Mouse (Mus musculus): ENCODE measurements at regions not wholly inside any gene's neighbourhood (a gene's known extent, or its start where the extent isn't known, plus 50 kb on each side); places are given as distances from the start of the nearest gene placed in this dataset.

GRCm38 (mm10) chr7:135882306-135882705 lies 166.1 kb upstream of the Mki67 start:
- WGBS (ENCODE audit: insufficient replicate concordance), result 52% methylated on average over 4 of the region's 4 CpGs
- Histone ChIP-seq H3K27ac (replicated peaks) (no peak overlapping the region), H3K36me3 (replicated peaks) (no peaks in the 10 kb centered on the region), H3K9me3 (replicated peaks) (no peaks in the 10 kb centered on the region), H3K27me3 (no peaks in the 10 kb centered on the region), H3K4me2 (no peak overlapping the region), H3K9ac (no peak overlapping the region), H3K4me3 (replicated peaks) (no peak overlapping the region), H3K4me1 (replicated peaks) (no peaks in the 10 kb centered on the region)
- no peak for ATAC-seq (ENCODE audit: insufficient read depth)

- Histone ChIP-seq H3K4me1 (replicated peaks) (no peaks in the 10 kb centered on the region), H3K4me2 (no peak overlapping the region), H3K27me3 (no peaks in the 10 kb centered on the region; the same call in 1 of the 2 replicates), H3K36me3 (replicated peaks) (no peaks in the 10 kb centered on the region), H3K9ac (no peak overlapping the region), H3K27ac (replicated peaks) (no peak overlapping the region), H3K4me3 (replicated peaks) (no peak overlapping the region), H3K9me3 (replicated peaks) (no peaks in the 10 kb centered on the region)
- ATAC-seq (ENCODE audit: insufficient read depth), result no peak
- 37% methylated on average over 3 of the region's 3 CpGs for WGBS (ENCODE audit: insufficient replicate concordance)
These were observed 172.4 kb upstream of the Mki67 start for GRCm38 (mm10) chr7:135888598-135888997.

- Histone ChIP-seq H3K9me3 (replicated peaks) (no peaks in the 10 kb centered on the region), H3K36me3 (replicated peaks) (no peaks in the 10 kb centered on the region), H3K4me2 (no peak overlapping the region), H3K27ac (replicated peaks) (no peak overlapping the region), H3K4me1 (replicated peaks) (no peaks in the 10 kb centered on the region), H3K9ac (no peak overlapping the region), H3K27me3 (no peaks in the 10 kb centered on the region; the same call in 1 of the 2 replicates), H3K4me3 (replicated peaks) (no peak overlapping the region)
- no peak for ATAC-seq (ENCODE audit: insufficient read depth)
- WGBS (ENCODE audit: insufficient replicate concordance), result 17% methylated on average over 17 of the region's 17 CpGs
These were observed 173.0 kb upstream of the Mki67 start for GRCm38 (mm10) chr7:135889016-135889726.

GRCm38 (mm10) chr7:135898876-135899275 lies 182.7 kb upstream of the Mki67 start:
- Histone ChIP-seq H3K27me3 (0 out of 2 replicates have a peak, but pooled peaks cover 3% of the 10 kb centered on the region), H3K36me3 (replicated peaks) (no peaks in the 10 kb centered on the region), H3K9me3 (replicated peaks) (no peaks in the 10 kb centered on the region), H3K4me1 (replicated peaks) (no peaks in the 10 kb centered on the region), H3K9ac (no peak overlapping the region), H3K27ac (replicated peaks) (no peak overlapping the region), H3K4me3 (replicated peaks) (no peak overlapping the region), H3K4me2 (no peak overlapping the region)
- ATAC-seq (ENCODE audit: insufficient read depth), result no peak
- WGBS (ENCODE audit: insufficient replicate concordance), result 46% methylated on average over 2 of the region's 2 CpGs

- no peak overlapping the region for H3K4me2 ChIP-seq
- no peaks in the 10 kb centered on the region for H3K4me1 ChIP-seq (replicated peaks)
- no peaks in the 10 kb centered on the region for H3K36me3 ChIP-seq (replicated peaks)
These were observed 183.6 kb upstream of the Mki67 start for GRCm38 (mm10) chr7:135899765-135900164.

GRCm38 (mm10) chr7:135900861-135901321 lies 184.7 kb upstream of the Mki67 start:
- 0 out of 2 replicates have a peak, but pooled peaks cover 3% of the 10 kb centered on the region for H3K27me3 ChIP-seq
- no peaks in the 10 kb centered on the region for H3K4me1 ChIP-seq (replicated peaks)
- WGBS (ENCODE audit: insufficient replicate concordance), result 37% methylated on average over 10 of the region's 10 CpGs
- H3K9me3 ChIP-seq (replicated peaks), result no peaks in the 10 kb centered on the region
- H3K4me3 ChIP-seq (replicated peaks), result no peak overlapping the region
- H3K4me2 ChIP-seq, result no peak overlapping the region
- no peak overlapping the region for H3K9ac ChIP-seq
- no peak for ATAC-seq (ENCODE audit: insufficient read depth)
- H3K36me3 ChIP-seq (replicated peaks), result no peaks in the 10 kb centered on the region
- H3K27ac ChIP-seq (replicated peaks), result no peak overlapping the region

More at GRCm38 (mm10) chr7:135899765-135900164, 183.6 kb upstream of the Mki67 start:
- Histone ChIP-seq H3K9me3 (replicated peaks) (no peaks in the 10 kb centered on the region), H3K4me3 (replicated peaks) (no peak overlapping the region), H3K9ac (no peak overlapping the region), H3K27ac (replicated peaks) (no peak overlapping the region), H3K27me3 (0 out of 2 replicates have a peak, but pooled peaks cover 3% of the 10 kb centered on the region)
- WGBS (ENCODE audit: insufficient replicate concordance), result 53% methylated on average over 5 of the region's 5 CpGs
- ATAC-seq (ENCODE audit: insufficient read depth), result no peak

GRCm38 (mm10) chr7:135902106-135903055 lies 186.2 kb upstream of the Mki67 start:
- WGBS (ENCODE audit: insufficient replicate concordance), result 50% methylated on average over 13 of the region's 13 CpGs
- Histone ChIP-seq H3K9ac (no peak overlapping the region), H3K4me2 (no peak overlapping the region), H3K27ac (replicated peaks) (no peak overlapping the region), H3K36me3 (replicated peaks) (no peaks in the 10 kb centered on the region), H3K9me3 (replicated peaks) (no peaks in the 10 kb centered on the region), H3K4me1 (replicated peaks) (no peaks in the 10 kb centered on the region), H3K4me3 (replicated peaks) (no peak overlapping the region), H3K27me3 (0 out of 2 replicates have a peak, but pooled peaks cover 3% of the 10 kb centered on the region)
- no peak for ATAC-seq (ENCODE audit: insufficient read depth)

GRCm38 (mm10) chr7:135911376-135911775 lies 195.2 kb upstream of the Mki67 start:
- no peaks in the 10 kb centered on the region for H3K9me3 ChIP-seq (replicated peaks)
- no peak for ATAC-seq (ENCODE audit: insufficient read depth)
- no peaks in the 10 kb centered on the region for H3K4me1 ChIP-seq (replicated peaks)
- no peak overlapping the region for H3K9ac ChIP-seq
- no peak overlapping the region for H3K4me2 ChIP-seq
- H3K27me3 ChIP-seq, result no peaks in the 10 kb centered on the region
- H3K27ac ChIP-seq (replicated peaks), result no peak overlapping the region
- H3K36me3 ChIP-seq (replicated peaks), result no peaks in the 10 kb centered on the region
- no peak overlapping the region for H3K4me3 ChIP-seq (replicated peaks)

- Histone ChIP-seq H3K9ac (no peak overlapping the region), H3K4me1 (replicated peaks) (no peaks in the 10 kb centered on the region), H3K27ac (replicated peaks) (no peak overlapping the region), H3K9me3 (replicated peaks) (no peaks in the 10 kb centered on the region), H3K4me3 (replicated peaks) (no peak overlapping the region), H3K36me3 (replicated peaks) (no peaks in the 10 kb centered on the region), H3K4me2 (no peak overlapping the region), H3K27me3 (no peaks in the 10 kb centered on the region)
- whole genome bisulfite sequencing (ENCODE audit: insufficient replicate concordance), result 26% methylated on average over 3 of the region's 3 CpGs
- ATAC-seq (ENCODE audit: insufficient read depth), result no peak
These were observed 197.9 kb upstream of the Mki67 start for GRCm38 (mm10) chr7:135913923-135914634.

- Histone ChIP-seq H3K4me2 (no peak overlapping the region), H3K4me3 (replicated peaks) (no peak overlapping the region), H3K36me3 (replicated peaks) (no peaks in the 10 kb centered on the region), H3K27ac (replicated peaks) (no peak overlapping the region), H3K9ac (no peak overlapping the region), H3K27me3 (no peaks in the 10 kb centered on the region), H3K9me3 (replicated peaks) (no peaks in the 10 kb centered on the region), H3K4me1 (replicated peaks) (no peaks in the 10 kb centered on the region)
- no peak for ATAC-seq (ENCODE audit: insufficient read depth)
- WGBS (ENCODE audit: insufficient replicate concordance), result 71% methylated on average over 7 of the region's 7 CpGs
These were observed 207.7 kb upstream of the Mki67 start for GRCm38 (mm10) chr7:135923876-135924275.

GRCm38 (mm10) chr7:135924641-135925040 lies 208.5 kb upstream of the Mki67 start:
- Histone ChIP-seq H3K9me3 (replicated peaks) (no peaks in the 10 kb centered on the region), H3K36me3 (replicated peaks) (no peaks in the 10 kb centered on the region), H3K4me2 (no peak overlapping the region), H3K4me3 (replicated peaks) (no peak overlapping the region), H3K27ac (replicated peaks) (no peak overlapping the region), H3K9ac (no peak overlapping the region), H3K4me1 (replicated peaks) (no peaks in the 10 kb centered on the region), H3K27me3 (no peaks in the 10 kb centered on the region)
- ATAC-seq (ENCODE audit: insufficient read depth), result no peak
- 65% methylated on average over 4 of the region's 4 CpGs for WGBS (ENCODE audit: insufficient replicate concordance)

Measured in liver, embryonic 15.5 days (tissue).